Mouse (Mus musculus): ENCODE measurements around the gene Eif3l. TPM values are rescaled to one million over a fixed set of nuclear protein-coding genes. Genes with fewer than 3 reads are reported as not detected.
"Not testable (repeated sequence)": the region's sequence is repeated elsewhere in the genome, so short reads cannot be mapped to it uniquely, and the experiment has no call there.

The Eif3l gene
- polyA plus RNA-seq, 1 experiment from 2014 or later: 199 TPM

- ATAC-seq (replicated peaks; ENCODE audit: low FRiP score, low read depth) (no peak), DNase-seq (ENCODE audit: low spot score) (no peak)
- Histone ChIP-seq H3K27ac (peak overlapping the region; percentile 95), H3K27me3 (ENCODE audit: insufficient read depth, low read length) (no peaks in the 10 kb centered on the region), H3K9ac (ENCODE audit: low read depth, low read length) (peak overlapping the region; percentile 94), H3K4me1 (replicated peaks; ENCODE audit: insufficient read depth, low read length) (peaks cover 19% of the 10 kb centered on the region), H3K4me2 (ENCODE audit: low read length) (peak overlapping the region; percentile 81), H3K9me3 (replicated peaks; ENCODE audit: low read length) (no peaks in the 10 kb centered on the region), H3K4me3 (replicated peaks; ENCODE audit: low read depth, low read length) (peak overlapping the region; percentile 67), H3K36me3 (ENCODE audit: insufficient read depth, low read length) (0 out of 2 replicates have a peak, but pooled peaks cover 3% of the 10 kb centered on the region)
- 16% methylated on average over 16 of the region's 16 CpGs for WGBS
- TF ChIP-seq CTCF (IDR thresholded peaks at IDR 0.05; ENCODE audit: low read depth): no peak
Observed at GRCm38 (mm10) chr15:79028823-79029484, 46.0 kb upstream of the Eif3l start.

GRCm38 (mm10) chr15:79029519-79030241 lies 45.3 kb upstream of the Eif3l start:
- Histone ChIP-seq H3K27ac (peak overlapping the region; percentile 95), H3K4me1 (replicated peaks; ENCODE audit: insufficient read depth, low read length) (peaks cover 19% of the 10 kb centered on the region), H3K27me3 (ENCODE audit: insufficient read depth, low read length) (no peaks in the 10 kb centered on the region), H3K4me2 (ENCODE audit: low read length) (peak overlapping the region; percentile 81), H3K36me3 (ENCODE audit: insufficient read depth, low read length) (0 out of 2 replicates have a peak, but pooled peaks cover 3% of the 10 kb centered on the region), H3K4me3 (replicated peaks; ENCODE audit: low read depth, low read length) (peak overlapping the region; percentile 67), H3K9me3 (replicated peaks; ENCODE audit: low read length) (no peaks in the 10 kb centered on the region), H3K9ac (ENCODE audit: low read depth, low read length) (peak overlapping the region; percentile 94)
- peak; percentile 57 for DNase-seq (ENCODE audit: low spot score)
- TF ChIP-seq CTCF (IDR thresholded peaks at IDR 0.05; ENCODE audit: low read depth): no peak
- no peak for ATAC-seq (replicated peaks; ENCODE audit: low FRiP score, low read depth)
- 1% methylated on average over 11 of the region's 11 CpGs for WGBS

GRCm38 (mm10) chr15:79030551-79031435 lies 44.2 kb upstream of the Eif3l start:
- Histone ChIP-seq H3K9ac (ENCODE audit: low read depth, low read length) (peak overlapping the region; percentile 94), H3K4me1 (replicated peaks; ENCODE audit: insufficient read depth, low read length) (peaks cover 15% of the 10 kb centered on the region), H3K4me2 (ENCODE audit: low read length) (peak overlapping the region; percentile 81), H3K27ac (peak overlapping the region; percentile 95), H3K36me3 (ENCODE audit: insufficient read depth, low read length) (0 out of 2 replicates have a peak, but pooled peaks cover 3% of the 10 kb centered on the region), H3K9me3 (replicated peaks; ENCODE audit: low read length) (no peaks in the 10 kb centered on the region), H3K4me3 (replicated peaks; ENCODE audit: low read depth, low read length) (peak overlapping the region; percentile 67), H3K27me3 (ENCODE audit: insufficient read depth, low read length) (no peaks in the 10 kb centered on the region)
- peak; percentile 98 for DNase-seq (ENCODE audit: low spot score)
- ATAC-seq (replicated peaks; ENCODE audit: low FRiP score, low read depth): peak; percentile 77
- 2% methylated on average over 52 of the region's 52 CpGs for WGBS
- peak; percentile 10; the same call in 1 of the 2 replicates for TF ChIP-seq CTCF (IDR thresholded peaks at IDR 0.05; ENCODE audit: low read depth)

- ATAC-seq (replicated peaks; ENCODE audit: low FRiP score, low read depth): not testable (repeated sequence)
Observed at GRCm38 (mm10) chr15:79031908-79032307, 43.1 kb upstream of the Eif3l start.

GRCm38 (mm10) chr15:79037913-79038328 lies 37.1 kb upstream of the Eif3l start:
- no peak overlapping the region for H3K27ac ChIP-seq
- peaks cover 11% of the 10 kb centered on the region; the same call in 1 of the 2 replicates for H3K36me3 ChIP-seq (ENCODE audit: insufficient read depth, low read length)
- peak; percentile 82 for DNase-seq (ENCODE audit: low spot score)
- no peak overlapping the region for H3K9ac ChIP-seq (ENCODE audit: low read depth, low read length)
- no peaks in the 10 kb centered on the region for H3K9me3 ChIP-seq (replicated peaks; ENCODE audit: low read length)
- peak overlapping the region; percentile 19; the same call in 1 of the 2 replicates for H3K4me2 ChIP-seq (ENCODE audit: low read length)
- WGBS: 11% methylated on average over 14 of the region's 14 CpGs
- ATAC-seq (replicated peaks; ENCODE audit: low FRiP score, low read depth): 0 out of 2 replicates have a peak, but pooled peaks have one; percentile 13
- peak; percentile 87 for TF ChIP-seq CTCF (IDR thresholded peaks at IDR 0.05; ENCODE audit: low read depth)
- H3K4me1 ChIP-seq (replicated peaks; ENCODE audit: insufficient read depth, low read length): peaks cover 19% of the 10 kb centered on the region; the same call in 1 of the 2 replicates
- peaks cover 8% of the 10 kb centered on the region for H3K27me3 ChIP-seq (ENCODE audit: insufficient read depth, low read length)
- H3K4me3 ChIP-seq (replicated peaks; ENCODE audit: low read depth, low read length): no peak overlapping the region

More at GRCm38 (mm10) chr15:79031908-79032307, 43.1 kb upstream of the Eif3l start:
- peak overlapping the region; percentile 81; the same call in 1 of the 2 replicates for H3K4me2 ChIP-seq (ENCODE audit: low read length)
- DNase-seq (ENCODE audit: low spot score); H3K27me3 ChIP-seq (ENCODE audit: insufficient read depth, low read length); H3K4me3 ChIP-seq (replicated peaks; ENCODE audit: low read depth, low read length); H3K27ac ChIP-seq; H3K9ac ChIP-seq (ENCODE audit: low read depth, low read length); H3K4me1 ChIP-seq (replicated peaks; ENCODE audit: insufficient read depth, low read length); H3K9me3 ChIP-seq (replicated peaks; ENCODE audit: low read length): not testable (repeated sequence)
- WGBS: 90% methylated on average over 5 of the region's 5 CpGs
- peaks cover 12% of the 10 kb centered on the region; the same call in 1 of the 2 replicates for H3K36me3 ChIP-seq (ENCODE audit: insufficient read depth, low read length)
